Mouse (Mus musculus): ENCODE measurements around the gene B3galt5. TPM values are rescaled to one million over a fixed set of nuclear protein-coding genes. Genes with fewer than 3 reads are reported as not detected.

The B3galt5 gene
- total and polyA plus RNA-seq, 2 experiments from 2014 or later: not detected

DNA sequence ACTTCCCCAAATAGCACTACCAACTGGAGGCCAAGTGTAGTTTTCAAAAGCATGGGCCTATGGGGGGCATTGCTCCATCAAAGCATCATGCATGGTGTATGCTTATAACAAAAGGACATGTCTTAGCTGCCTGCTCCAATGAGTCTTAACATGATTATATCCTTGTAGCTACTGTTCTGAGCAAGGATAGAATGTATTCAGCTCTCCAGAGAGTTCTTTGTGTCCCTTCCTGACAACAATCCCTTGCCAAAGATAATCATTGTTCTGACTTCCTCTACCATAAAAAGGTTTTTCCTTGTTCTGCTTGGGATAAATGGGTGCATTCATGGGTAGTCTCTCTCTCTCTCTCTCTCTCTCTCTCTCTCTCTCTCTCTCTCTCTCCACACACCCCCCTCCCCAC is 68.8 kb downstream of the B3galt5 start:
- Histone ChIP-seq H3K4me3 (ENCODE audit: low read depth, low read length) (no peak overlapping the region), H3K9me3 (replicated peaks; ENCODE audit: control insufficient read depth, low read length) (no peaks in the 10 kb centered on the region), H3K27me3 (ENCODE audit: control insufficient read depth, insufficient read depth, low read length) (no peaks in the 10 kb centered on the region), H3K4me2 (ENCODE audit: low read depth, low read length) (no peak overlapping the region), H3K36me3 (replicated peaks; ENCODE audit: control insufficient read depth, insufficient read depth, low read length) (no peaks in the 10 kb centered on the region), H3K4me1 (ENCODE audit: control insufficient read depth, insufficient read depth) (no peaks in the 10 kb centered on the region), H3K27ac (ENCODE audit: low read depth) (no peak overlapping the region), H3K9ac (replicated peaks; ENCODE audit: low read depth, low read length) (no peak overlapping the region)
- DNase-seq (ENCODE audit: low spot score) (no peak), ATAC-seq (ENCODE audit: insufficient read depth, low read depth) (no peak)
- no peak for TF ChIP-seq CTCF (IDR thresholded peaks at IDR 0.05; ENCODE audit: low read depth)
- no peak for TF ChIP-seq EP300 (IDR thresholded peaks at IDR 0.05; ENCODE audit: low read depth)

GRCm38 (mm10) chr16:96306905-96307304 is 71.3 kb downstream of the B3galt5 start:
- no peak for DNase-seq (ENCODE audit: low spot score)
- Histone ChIP-seq H3K9ac (replicated peaks; ENCODE audit: low read depth, low read length) (no peak overlapping the region), H3K4me3 (ENCODE audit: low read depth, low read length) (no peak overlapping the region), H3K4me2 (ENCODE audit: low read depth, low read length) (no peak overlapping the region), H3K4me1 (ENCODE audit: control insufficient read depth, insufficient read depth) (no peaks in the 10 kb centered on the region), H3K9me3 (replicated peaks; ENCODE audit: control insufficient read depth, low read length) (no peaks in the 10 kb centered on the region), H3K27me3 (ENCODE audit: control insufficient read depth, insufficient read depth, low read length) (no peaks in the 10 kb centered on the region), H3K36me3 (replicated peaks; ENCODE audit: control insufficient read depth, insufficient read depth, low read length) (no peaks in the 10 kb centered on the region), H3K27ac (ENCODE audit: low read depth) (no peak overlapping the region)
- no peak for ATAC-seq (ENCODE audit: insufficient read depth, low read depth)
- 62% methylated on average over 4 of the region's 4 CpGs for WGBS
- no peak for TF ChIP-seq CTCF (IDR thresholded peaks at IDR 0.05; ENCODE audit: low read depth)
- TF ChIP-seq EP300 (IDR thresholded peaks at IDR 0.05; ENCODE audit: low read depth): no peak

GRCm38 (mm10) chr16:96317803-96318202 is 82.2 kb downstream of the B3galt5 start:
- no peak overlapping the region for H3K27ac ChIP-seq (ENCODE audit: low read depth)
- no peak for TF ChIP-seq CTCF (IDR thresholded peaks at IDR 0.05; ENCODE audit: low read depth)
- TF ChIP-seq EP300 (IDR thresholded peaks at IDR 0.05; ENCODE audit: low read depth): no peak
- WGBS: 82% methylated on average over 8 of the region's 8 CpGs
- no peak overlapping the region for H3K9ac ChIP-seq (replicated peaks; ENCODE audit: low read depth, low read length)
- H3K4me2 ChIP-seq (ENCODE audit: low read depth, low read length): no peak overlapping the region
- no peaks in the 10 kb centered on the region for H3K9me3 ChIP-seq (replicated peaks; ENCODE audit: control insufficient read depth, low read length)
- no peak for ATAC-seq (ENCODE audit: insufficient read depth, low read depth)
- H3K36me3 ChIP-seq (replicated peaks; ENCODE audit: control insufficient read depth, insufficient read depth, low read length): no peaks in the 10 kb centered on the region
- H3K4me1 ChIP-seq (ENCODE audit: control insufficient read depth, insufficient read depth): no peaks in the 10 kb centered on the region
- no peaks in the 10 kb centered on the region for H3K27me3 ChIP-seq (ENCODE audit: control insufficient read depth, insufficient read depth, low read length)
- no peak overlapping the region for H3K4me3 ChIP-seq (ENCODE audit: low read depth, low read length)
- no peak for DNase-seq (ENCODE audit: low spot score)

DNA sequence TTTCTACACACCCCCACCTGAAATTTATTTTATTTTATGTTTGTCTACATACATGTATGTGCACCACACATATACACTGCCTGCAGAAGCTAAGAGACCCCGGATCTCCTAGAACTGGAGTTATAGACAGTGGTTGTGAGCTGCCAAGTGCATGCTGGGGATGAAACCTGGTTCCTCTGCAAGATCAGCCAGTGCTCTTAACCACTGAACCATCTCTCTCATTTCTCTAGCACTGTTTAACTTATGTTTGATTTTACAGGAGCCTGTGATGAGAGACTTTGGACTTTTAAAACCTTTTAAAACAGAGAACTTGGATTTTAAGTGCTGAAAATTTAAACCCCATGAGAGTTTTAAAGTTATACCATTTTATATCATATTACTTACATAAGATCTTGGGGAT is 87.1 kb downstream of the B3galt5 start:
- H3K9ac ChIP-seq (replicated peaks; ENCODE audit: low read depth, low read length): no peak overlapping the region
- no peaks in the 10 kb centered on the region for H3K4me1 ChIP-seq (ENCODE audit: control insufficient read depth, insufficient read depth)
- no peak overlapping the region for H3K4me3 ChIP-seq (ENCODE audit: low read depth, low read length)
- no peak overlapping the region for H3K4me2 ChIP-seq (ENCODE audit: low read depth, low read length)
- DNase-seq (ENCODE audit: low spot score) (no peak), ATAC-seq (ENCODE audit: insufficient read depth, low read depth) (no peak)
- H3K36me3 ChIP-seq (replicated peaks; ENCODE audit: control insufficient read depth, insufficient read depth, low read length): no peaks in the 10 kb centered on the region
- H3K9me3 ChIP-seq (replicated peaks; ENCODE audit: control insufficient read depth, low read length): no peaks in the 10 kb centered on the region
- H3K27me3 ChIP-seq (ENCODE audit: control insufficient read depth, insufficient read depth, low read length): no peaks in the 10 kb centered on the region
- no peak overlapping the region for H3K27ac ChIP-seq (ENCODE audit: low read depth)
- WGBS: 84% methylated on average over 1 of the region's 1 CpGs
- TF ChIP-seq EP300 (IDR thresholded peaks at IDR 0.05; ENCODE audit: low read depth) (no peak), CTCF (IDR thresholded peaks at IDR 0.05; ENCODE audit: low read depth) (no peak)

GRCm38 (mm10) chr16:96323166-96323565 is 87.6 kb downstream of the B3galt5 start:
- DNase-seq (ENCODE audit: low spot score) (no peak), ATAC-seq (ENCODE audit: insufficient read depth, low read depth) (no peak)
- H3K9ac ChIP-seq (replicated peaks; ENCODE audit: low read depth, low read length): no peak overlapping the region
- 85% methylated on average over 4 of the region's 4 CpGs for WGBS
- H3K9me3 ChIP-seq (replicated peaks; ENCODE audit: control insufficient read depth, low read length): no peaks in the 10 kb centered on the region
- H3K4me1 ChIP-seq (ENCODE audit: control insufficient read depth, insufficient read depth): no peaks in the 10 kb centered on the region
- no peaks in the 10 kb centered on the region for H3K27me3 ChIP-seq (ENCODE audit: control insufficient read depth, insufficient read depth, low read length)
- H3K4me2 ChIP-seq (ENCODE audit: low read depth, low read length): no peak overlapping the region
- TF ChIP-seq EP300 (IDR thresholded peaks at IDR 0.05; ENCODE audit: low read depth): no peak
- TF ChIP-seq CTCF (IDR thresholded peaks at IDR 0.05; ENCODE audit: low read depth): no peak
- no peak overlapping the region for H3K4me3 ChIP-seq (ENCODE audit: low read depth, low read length)
- no peak overlapping the region for H3K27ac ChIP-seq (ENCODE audit: low read depth)
- H3K36me3 ChIP-seq (replicated peaks; ENCODE audit: control insufficient read depth, insufficient read depth, low read length): no peaks in the 10 kb centered on the region

All from heart, postnatal 0 days (tissue).